Mouse (Mus musculus): ENCODE measurements at regions not wholly inside any gene's neighbourhood (a gene's known extent, or its start where the extent isn't known, plus 50 kb on each side); places are given as distances from the start of the nearest gene placed in this dataset.
A peak's percentile ranks its signal among the peaks of the same experiment; 100 is the strongest.
"Not testable (repeated sequence)": the region's sequence is repeated elsewhere in the genome, so short reads cannot be mapped to it uniquely, and the experiment has no call there.

GRCm38 (mm10) chr13:74563483-74564330 lies 69.9 kb upstream of the Zfp825 start:
- peak; percentile 53 for DNase-seq

- DNase-seq: not testable (repeated sequence)
Observed at GRCm38 (mm10) chr13:74564331-74564727, 70.5 kb upstream of the Zfp825 start.

DNA sequence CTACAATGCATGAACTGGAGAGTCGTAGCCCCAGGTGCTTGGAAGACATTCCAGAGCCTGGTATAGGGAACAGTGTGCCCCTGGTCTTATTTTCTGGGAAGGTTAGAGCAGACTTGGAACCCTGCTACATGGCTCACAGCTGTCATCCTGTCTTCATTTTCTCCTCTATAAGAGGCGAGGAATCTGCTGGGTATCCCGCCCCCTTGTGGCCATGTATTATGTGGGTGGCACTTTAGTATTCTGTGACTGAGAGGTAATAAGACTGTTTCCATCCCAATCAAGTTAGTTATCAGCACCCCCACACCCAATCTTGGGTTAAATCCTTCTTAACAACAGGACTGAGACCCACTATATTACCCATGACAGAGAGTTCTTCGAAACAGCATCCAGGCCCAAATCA lies 69.4 kb upstream of the Erap1 start:
- DNase-seq: not testable (repeated sequence)
